15 mouse cellular contexts compared by ENCODE assay signal in genomic region chr6:90749414-90749937, GRCm38 (mm10).
DNase-seq lines count a peak whose midpoint lies in the region; ATAC-seq and TF ChIP-seq lines count a peak whose summit lies in the region.
"Had no signal": no experiment of that assay in that cellular context is flagged by ENCODE, and none has a peak within 500 bp of the region (broad histone marks: within the 10 kb centered on the region; RNA-seq: fewer than 3 reads in every experiment).

No protein-coding gene starts in this region.

- no peak overlapping the region for H3K4me2 ChIP-seq in intestine, embryonic 16.5 days (ENCODE audit: low read depth, low read length)
- H3K4me2 ChIP-seq in forebrain, postnatal 0 days (ENCODE audit: low read depth): no peak overlapping the region
- H3K4me2 ChIP-seq: midbrain, embryonic 13.5 days had no signal

- no peaks in the 10 kb centered on the region for H3K36me3 ChIP-seq in heart, embryonic 10.5 days
- H3K36me3 ChIP-seq in heart, adult 2 months (ENCODE audit: control insufficient read depth, insufficient read depth, low read length): no peaks in the 10 kb centered on the region
- no peaks in the 10 kb centered on the region for H3K36me3 ChIP-seq in intestine, embryonic 16.5 days (ENCODE audit: control insufficient read depth, insufficient read depth, low read length)
- H3K36me3 ChIP-seq in forebrain, postnatal 0 days (ENCODE audit: insufficient read depth): no peaks in the 10 kb centered on the region

- TF ChIP-seq EP300 in heart, adult 2 months (IDR thresholded peaks at IDR 0.05; ENCODE audit: insufficient read depth, low read depth, low read length): no peak

- H3K79me2 ChIP-seq in heart, adult 2 months (replicated peaks; ENCODE audit: control insufficient read depth, insufficient read depth, low read length): no peaks in the 10 kb centered on the region

- no peak overlapping the region for H3K4me3 ChIP-seq in heart, embryonic 10.5 days
- H3K4me3 ChIP-seq in heart, adult 2 months: no peak overlapping the region
- H3K4me3 ChIP-seq in intestine, embryonic 16.5 days (ENCODE audit: low read length): no peak overlapping the region
- H3K4me3 ChIP-seq in forebrain, postnatal 0 days (ENCODE audit: low read depth, low read length): no peak overlapping the region
- no peak overlapping the region for H3K4me3 ChIP-seq in left cerebral cortex, adult 2 months
- H3K4me3 ChIP-seq: midbrain, embryonic 13.5 days had no signal

- no peaks in the 10 kb centered on the region for H3K27me3 ChIP-seq in heart, embryonic 10.5 days (ENCODE audit: insufficient read depth, poor library complexity, severe bottlenecking)
- no peaks in the 10 kb centered on the region for H3K27me3 ChIP-seq in heart, adult 2 months (ENCODE audit: control insufficient read depth, insufficient read depth, low read length)
- H3K27me3 ChIP-seq in intestine, embryonic 16.5 days (replicated peaks; ENCODE audit: control insufficient read depth, insufficient read depth, low read length): no peaks in the 10 kb centered on the region
- H3K27me3 ChIP-seq in forebrain, postnatal 0 days (ENCODE audit: insufficient read depth, low read length): no peaks in the 10 kb centered on the region
- H3K27me3 ChIP-seq: midbrain, embryonic 13.5 days had no signal

- peak; percentile 27 for ATAC-seq in intestine, embryonic 16.5 days
- ATAC-seq in forebrain, postnatal 0 days: no peak
- ATAC-seq: midbrain, embryonic 13.5 days had no signal

- 79% methylated on average over 4 of the region's 4 CpGs for WGBS in heart, embryonic 10.5 days
- 59% methylated on average over 4 of the region's 4 CpGs for WGBS in heart, adult 2 months
- 75% methylated on average over 4 of the region's 4 CpGs for WGBS in intestine, embryonic 16.5 days
- WGBS in forebrain, postnatal 0 days: 80% methylated on average over 4 of the region's 4 CpGs

- no peak overlapping the region for H3K9ac ChIP-seq in heart, adult 2 months (ENCODE audit: low read depth, low read length)
- H3K9ac ChIP-seq in intestine, embryonic 16.5 days (ENCODE audit: low read depth, low read length): no peak overlapping the region
- H3K9ac ChIP-seq in forebrain, postnatal 0 days: no peak overlapping the region
- H3K9ac ChIP-seq: midbrain, embryonic 13.5 days had no signal

- no peak for TF ChIP-seq POLR2A in heart, adult 2 months (IDR thresholded peaks at IDR 0.05; ENCODE audit: insufficient read depth, low read depth, low read length)

- H3K27ac ChIP-seq in heart, embryonic 10.5 days: 0 out of 2 replicates have a peak overlapping the region, but pooled peaks have one; percentile 7
- H3K27ac ChIP-seq in heart, adult 2 months: no peak overlapping the region
- H3K27ac ChIP-seq in intestine, embryonic 16.5 days (ENCODE audit: low read length): no peak overlapping the region
- no peak overlapping the region for H3K27ac ChIP-seq in forebrain, postnatal 0 days (ENCODE audit: low read depth, low read length)
- H3K27ac ChIP-seq in left cerebral cortex, adult 2 months: no peak overlapping the region
- H3K27ac ChIP-seq: macrophage; midbrain, embryonic 13.5 days had no signal

- H3K4me1 ChIP-seq in heart, embryonic 10.5 days: peaks cover 83% of the 10 kb centered on the region
- peaks cover 5% of the 10 kb centered on the region for H3K4me1 ChIP-seq in heart, adult 2 months (ENCODE audit: control insufficient read depth, insufficient read depth, low read length)
- peaks cover 23% of the 10 kb centered on the region; the same call in 1 of the 2 replicates for H3K4me1 ChIP-seq in intestine, embryonic 16.5 days (ENCODE audit: control insufficient read depth, insufficient read depth, low read length)
- peaks cover 13% of the 10 kb centered on the region; the same call in 1 of the 2 replicates for H3K4me1 ChIP-seq in forebrain, postnatal 0 days (ENCODE audit: insufficient read depth)

- H3K9me3 ChIP-seq in heart, embryonic 10.5 days: no peaks in the 10 kb centered on the region
- H3K9me3 ChIP-seq in intestine, embryonic 16.5 days (ENCODE audit: control insufficient read depth, low read length): no peaks in the 10 kb centered on the region
- no peaks in the 10 kb centered on the region for H3K9me3 ChIP-seq in forebrain, postnatal 0 days (ENCODE audit: low read length)
- H3K9me3 ChIP-seq: midbrain, embryonic 13.5 days had no signal

- TF ChIP-seq CTCF in heart, adult 2 months (IDR thresholded peaks at IDR 0.05): no peak
- no peak for TF ChIP-seq CTCF in forebrain, postnatal 0 days (IDR thresholded peaks at IDR 0.05; ENCODE audit: low read depth)
- TF ChIP-seq CTCF in left cerebral cortex, adult 2 months (IDR thresholded peaks at IDR 0.05): no peak

- intact Hi-C loops in heart, adult 2 months (cut with DNase I): no loop called here
- intact Hi-C loops in left cerebral cortex, adult 2 months (cut with DNase I): no loop called here

- no peak for DNase-seq in heart, embryonic 10.5 days (ENCODE audit: low spot score)
- DNase-seq in heart, adult 2 months: no peak
- DNase-seq in 3T3-L1 (ENCODE audit: low read depth, low spot score): peak; percentile 88
- peak; percentile 56 for DNase-seq in Muller cell, postnatal 12 days (ENCODE audit: inconsistent ontology term)
- no peak for DNase-seq in frontal cortex, postnatal 25 days (ENCODE audit: low spot score in 2 of 2)
- no peak for DNase-seq in forebrain, postnatal 0 days
- DNase-seq in left cerebral cortex, adult 2 months (ENCODE audit: extremely low spot score in 1 of 2, low spot score in 2 of 2): no peak
- DNase-seq: cerebellum, adult 11 months; cerebellum, postnatal 36 days; kidney, adult 18-20 months; kidney, postnatal 25 days; thymus, adult 18-20 months had no signal

Comparison
In these comparisons a context has a peak if more than half of its experiments do, and no peak if none do; other contexts are left out.
1. DNase-seq: peak in 3T3-L1 (single experiment) and Muller cell, postnatal 12 days (single experiment); none in heart, embryonic 10.5 days (single experiment), heart, adult 2 months (0 of 2), frontal cortex, postnatal 25 days (0 of 2), forebrain, postnatal 0 days (single experiment) and left cerebral cortex, adult 2 months (0 of 2).